Mouse (Mus musculus) spleen, postnatal 4 days (tissue): Measurements from ENCODE around the gene Casr.

Experiments used
- DNase-seq, 2 experiments: peaks; one replicate each; pipeline ENCODE4 v3.0.0; 2022; ENCODE audit warnings: low spot score in 2 of 2

Casr gene

GRCm38 (mm10) chr16:36523095-36523494 lies 38.8 kb downstream of the Casr start:
- DNase-seq: no peak

DNA sequence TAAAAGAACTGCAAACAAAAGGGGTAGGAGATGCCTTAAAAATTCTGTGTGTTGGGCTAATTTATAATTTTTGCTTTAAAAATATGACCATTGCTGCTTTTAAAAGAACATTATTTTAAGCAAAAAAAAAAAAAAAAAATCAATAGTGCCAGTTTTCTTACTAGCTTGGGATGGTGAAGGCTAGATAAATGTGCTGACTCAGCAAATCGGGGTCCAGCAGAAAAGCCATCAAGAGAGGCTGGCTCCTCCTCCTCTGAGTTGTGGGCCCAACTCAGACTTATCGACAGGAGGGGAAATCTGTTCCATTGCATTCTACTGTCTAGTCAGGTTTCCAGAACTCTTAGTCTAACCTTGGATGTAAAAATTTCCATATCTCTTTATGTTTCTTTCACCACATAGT lies 45.6 kb downstream of the Casr start:
- no peak for DNase-seq

GRCm38 (mm10) chr16:36507300-36507699 lies 54.6 kb downstream of the Casr start:
- no peak for DNase-seq

DNA sequence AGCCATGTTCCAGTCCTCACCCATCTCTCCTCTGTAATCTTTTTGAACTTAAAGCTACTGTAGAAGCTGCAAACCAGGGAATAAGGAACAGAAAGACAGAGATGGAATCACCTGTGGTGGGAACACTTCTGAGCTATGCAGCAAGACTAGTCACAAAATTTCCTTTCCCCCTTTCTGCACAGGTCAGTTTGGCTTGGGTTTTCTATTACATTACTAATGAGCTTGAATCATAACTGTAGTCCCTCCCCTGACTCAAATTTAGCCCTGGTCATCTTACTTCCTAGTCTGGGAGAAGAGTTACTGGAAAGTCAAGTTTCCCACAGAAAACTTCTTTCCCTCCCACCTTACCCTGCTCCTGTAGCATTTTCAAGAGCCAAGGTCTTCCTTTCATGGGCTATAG lies 55.1 kb downstream of the Casr start:
- no peak for DNase-seq

DNA sequence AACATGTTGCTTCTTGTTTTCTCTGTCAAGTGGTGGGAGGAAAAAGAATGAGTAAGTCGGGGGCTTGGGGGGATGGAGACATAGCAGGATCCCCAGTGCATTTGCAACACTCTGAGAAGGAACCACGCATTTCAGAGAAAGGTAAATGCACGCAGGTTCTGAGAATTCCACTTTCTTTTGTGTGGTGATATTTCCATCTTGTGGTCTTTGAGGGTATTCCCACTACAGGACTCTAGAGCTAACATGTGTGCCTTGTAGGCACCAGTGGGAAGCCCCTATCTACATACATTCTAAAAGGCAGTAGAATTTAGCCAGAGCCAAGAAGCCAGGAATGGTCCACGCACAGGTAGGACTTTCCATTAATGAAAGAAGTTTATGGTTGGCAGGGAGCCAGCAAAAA lies 56.0 kb downstream of the Casr start:
- DNase-seq: no peak

DNA sequence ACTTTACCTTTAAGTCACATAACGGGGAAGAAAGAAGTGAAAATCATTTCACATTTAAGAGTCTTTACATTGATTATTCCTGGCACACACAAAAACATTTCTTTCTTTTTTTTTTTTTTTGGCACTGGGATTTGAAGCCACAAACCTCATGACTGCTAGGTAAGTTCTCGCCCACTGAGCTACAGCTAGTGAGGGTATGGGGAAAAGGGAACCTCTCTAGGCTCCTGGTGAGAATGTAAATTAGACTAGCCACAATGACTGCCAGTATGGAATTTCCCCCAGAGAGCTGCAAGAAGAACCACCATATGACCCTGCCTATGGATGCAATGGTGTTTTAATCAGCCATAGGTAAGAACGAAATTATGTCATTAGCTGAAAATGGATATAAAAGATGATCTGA lies 56.8 kb downstream of the Casr start:
- DNase-seq: no peak

DNA sequence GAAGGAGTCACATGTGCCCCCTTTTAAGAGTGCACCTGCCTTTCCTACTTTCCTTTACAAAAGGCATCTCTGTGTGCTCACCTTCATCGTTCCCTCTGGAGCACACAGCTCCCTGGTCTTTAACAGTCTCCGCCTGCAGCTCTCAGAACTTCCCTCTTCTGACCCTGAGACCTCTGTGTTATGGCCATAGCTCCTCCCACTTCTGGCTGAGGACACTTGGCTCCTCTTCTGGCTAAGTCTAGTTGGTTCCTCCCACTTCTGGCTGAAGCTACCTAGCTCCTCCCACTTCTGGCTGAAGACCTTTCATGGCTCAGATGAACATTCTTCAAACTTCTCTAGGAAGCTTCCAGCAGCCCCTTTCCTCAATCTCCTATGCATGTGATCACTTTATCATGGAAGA lies 59.7 kb downstream of the Casr start:
- DNase-seq: no peak

DNA sequence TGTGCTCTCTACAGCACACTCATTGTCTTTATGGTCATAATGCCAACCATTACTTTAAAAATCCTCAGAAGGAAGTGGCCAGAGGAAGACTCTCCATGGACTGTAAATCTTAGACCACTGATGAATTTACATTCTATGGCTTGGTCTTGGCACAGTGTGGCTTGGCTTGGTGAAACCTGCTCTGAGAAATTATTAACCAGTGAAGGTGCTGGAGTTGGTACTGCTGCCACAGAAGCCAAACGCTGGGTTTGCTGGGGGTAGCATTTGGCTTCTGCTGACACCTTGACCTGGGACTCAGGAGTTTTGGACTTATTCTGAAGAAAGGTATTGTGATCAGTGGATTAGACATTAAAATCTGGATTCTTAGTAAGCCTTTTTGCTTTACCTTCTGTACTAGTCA lies 69.5 kb downstream of the Casr start:
- no peak for DNase-seq

- no peak for DNase-seq
Observed at GRCm38 (mm10) chr16:36476866-36477265, 85.1 kb downstream of the Casr start.

GRCm38 (mm10) chr16:36475530-36475929 lies 86.4 kb downstream of the Casr start:
- DNase-seq: no peak

DNA sequence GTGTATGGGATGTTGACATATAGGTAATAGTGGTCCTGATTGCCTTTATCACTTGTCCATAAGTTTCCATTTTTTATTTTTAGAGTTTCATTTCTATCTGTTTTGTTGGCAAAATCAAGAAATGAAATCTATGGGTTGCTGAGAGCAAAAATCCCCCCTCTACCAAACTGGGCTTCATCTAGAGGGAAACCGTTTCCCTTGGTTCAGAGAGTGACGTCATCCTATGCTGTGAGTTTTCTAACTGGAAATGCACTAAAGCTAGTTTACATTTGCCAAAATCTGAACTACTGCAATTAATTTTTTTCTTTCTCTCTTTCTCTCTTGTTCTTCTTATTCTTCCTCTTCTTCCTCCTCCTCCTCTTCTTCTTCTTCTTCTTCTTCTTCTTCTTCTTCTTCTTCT lies 87.1 kb downstream of the Casr start:
- no peak for DNase-seq

- no peak for DNase-seq
Observed at GRCm38 (mm10) chr16:36473217-36474216, 88.4 kb downstream of the Casr start.

DNA sequence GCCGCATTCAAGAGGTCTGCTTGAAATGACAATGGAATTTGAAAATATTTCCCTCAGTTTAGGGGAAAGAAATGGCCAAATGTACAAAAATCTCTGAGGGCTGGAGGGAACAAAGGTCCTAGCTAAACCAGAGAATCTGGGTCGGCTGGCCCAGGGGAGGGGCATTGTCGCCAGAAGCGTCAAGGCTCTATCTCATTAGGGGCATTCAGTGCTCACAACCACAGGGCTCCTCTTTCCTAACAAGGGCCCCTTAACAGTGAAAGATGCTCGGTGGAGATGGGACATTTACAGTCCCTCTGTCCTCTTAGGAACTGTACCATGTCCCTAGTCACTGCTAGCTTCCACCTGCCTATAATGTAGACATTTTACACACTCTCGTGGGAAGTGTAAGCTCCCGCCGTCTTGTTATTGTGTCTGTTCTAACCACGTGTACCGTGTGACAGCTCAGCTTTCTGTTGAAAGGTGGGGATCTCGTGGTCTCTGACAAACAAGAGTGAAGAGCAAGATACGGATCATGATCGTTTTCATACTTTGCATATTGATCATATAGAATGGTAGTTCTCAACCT lies 90.8 kb downstream of the Casr start:
- no peak for DNase-seq

DNA sequence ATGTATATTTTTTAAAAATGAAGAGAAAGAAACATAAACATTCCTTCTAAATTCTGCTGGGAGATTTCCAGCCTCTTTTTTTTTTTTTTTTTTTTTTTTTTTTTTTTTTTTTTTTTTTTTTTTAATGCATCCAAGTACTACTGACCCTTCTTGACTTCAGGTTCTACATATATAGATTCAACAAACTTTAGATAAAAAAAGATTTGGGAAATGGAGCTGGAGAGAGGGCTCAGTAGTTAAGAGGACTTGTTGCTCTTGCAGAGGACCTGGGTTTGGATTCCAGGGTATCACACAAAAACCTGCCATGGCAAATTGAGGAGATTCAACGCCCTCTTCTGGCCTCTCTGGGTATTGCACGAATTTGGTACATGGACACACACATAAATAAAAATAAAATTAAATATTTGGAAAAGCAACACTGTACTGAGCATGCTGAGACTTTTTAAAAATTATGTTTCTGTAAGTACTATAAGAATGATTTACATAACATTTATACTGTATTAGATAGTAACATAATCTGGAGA lies 91.9 kb downstream of the Casr start:
- peak in 1 of 2 experiments; percentile 69 for DNase-seq

DNA sequence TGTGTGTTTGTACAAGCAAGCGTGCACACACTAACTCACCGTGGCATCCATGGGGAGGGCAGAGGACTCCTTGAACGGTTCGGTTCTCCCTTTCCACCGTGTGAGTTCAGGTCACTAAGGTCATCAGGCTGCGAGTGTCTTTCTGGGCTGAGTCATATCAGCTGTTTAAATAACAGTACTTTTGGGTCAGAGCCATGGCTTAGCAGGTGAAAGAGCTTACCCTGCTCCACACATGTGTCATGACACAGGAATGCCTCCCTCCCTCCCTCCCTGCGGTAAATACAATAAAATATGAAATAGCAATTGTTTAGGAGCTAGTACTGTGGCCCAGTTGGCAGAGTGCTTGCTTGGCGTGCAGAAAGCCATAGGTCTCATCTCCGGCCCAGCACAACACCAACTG lies 92.6 kb downstream of the Casr start:
- DNase-seq: no peak

DNA sequence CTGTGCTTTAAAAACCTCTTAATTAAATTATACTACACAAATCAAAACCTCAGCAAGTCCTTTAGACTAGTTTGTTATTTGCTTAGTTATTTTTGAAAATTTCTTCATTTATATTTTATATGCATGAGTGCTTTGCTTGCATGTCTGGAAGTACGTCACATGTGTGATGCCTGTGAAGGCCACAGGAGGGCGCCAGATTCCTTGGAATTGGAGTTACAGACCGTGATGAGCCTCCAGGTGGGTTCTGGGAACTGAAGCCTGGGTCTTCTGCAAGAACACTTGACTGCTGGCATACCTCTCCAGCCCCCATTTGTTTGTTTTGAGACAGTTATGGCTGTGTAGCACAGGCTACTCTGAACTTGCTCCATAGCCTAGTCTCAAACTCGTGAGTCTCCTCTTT lies 93.1 kb downstream of the Casr start:
- no peak for DNase-seq

DNA sequence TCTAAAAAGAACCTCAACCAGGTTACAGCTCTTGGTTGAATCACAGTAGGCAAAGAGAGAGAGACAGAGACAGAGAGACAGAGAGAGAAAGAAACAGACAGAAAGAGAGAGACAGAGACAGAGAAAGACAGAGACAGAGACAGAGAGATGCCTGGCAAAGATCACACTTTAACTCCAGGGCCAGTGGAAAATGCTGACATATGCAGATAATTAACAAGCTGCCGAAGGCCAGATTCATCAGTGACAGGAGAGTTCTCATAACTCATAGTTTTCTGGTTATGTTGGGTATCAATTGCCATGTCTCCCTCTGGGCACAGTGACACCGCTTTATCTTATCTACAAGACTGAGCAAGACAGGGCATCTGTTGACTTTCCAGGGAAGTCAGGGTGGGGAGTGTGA lies 94.0 kb downstream of the Casr start:
- no peak for DNase-seq

GRCm38 (mm10) chr16:36465436-36465835 lies 96.5 kb downstream of the Casr start:
- DNase-seq: peak in 1 of 2 experiments; percentile 60

DNA sequence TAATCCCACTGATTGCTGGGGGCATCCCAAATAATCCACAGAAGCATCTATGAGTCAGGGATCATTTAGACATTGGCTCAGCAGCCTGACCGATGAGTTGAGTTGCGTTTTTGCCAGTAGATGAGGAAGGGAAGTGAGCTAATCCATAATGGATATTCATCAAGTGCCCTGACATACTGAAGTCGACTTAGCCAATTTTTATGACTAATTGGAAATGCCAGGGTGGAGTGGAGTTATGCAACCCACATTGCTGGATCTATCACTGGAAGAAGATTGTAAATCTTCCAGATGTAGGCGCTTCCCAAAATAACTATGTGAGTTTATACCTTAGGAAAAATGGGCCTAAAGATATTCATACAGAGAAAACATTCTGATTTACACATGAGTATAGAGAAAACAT lies 97.9 kb downstream of the Casr start:
- DNase-seq: no peak

DNA sequence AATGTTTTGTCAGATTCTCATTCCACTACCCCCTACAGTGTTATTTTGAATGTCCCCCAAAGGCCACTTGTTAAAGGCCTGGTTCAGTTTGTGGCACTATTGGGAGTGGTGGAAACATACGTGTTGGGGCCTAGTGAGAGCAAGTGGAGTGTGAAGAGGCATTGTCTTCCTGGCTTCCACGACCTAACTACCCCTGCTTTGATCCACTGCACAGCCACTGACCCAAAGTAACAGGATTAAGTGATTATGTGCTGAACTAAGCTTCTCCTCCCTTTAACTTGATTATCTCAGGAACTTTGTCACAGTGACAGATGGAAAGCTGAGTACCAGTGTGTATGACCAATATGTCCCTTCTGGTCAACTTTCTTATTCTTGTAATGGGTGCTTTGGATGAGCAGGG lies 101.5 kb downstream of the Casr start:
- no peak for DNase-seq

DNA sequence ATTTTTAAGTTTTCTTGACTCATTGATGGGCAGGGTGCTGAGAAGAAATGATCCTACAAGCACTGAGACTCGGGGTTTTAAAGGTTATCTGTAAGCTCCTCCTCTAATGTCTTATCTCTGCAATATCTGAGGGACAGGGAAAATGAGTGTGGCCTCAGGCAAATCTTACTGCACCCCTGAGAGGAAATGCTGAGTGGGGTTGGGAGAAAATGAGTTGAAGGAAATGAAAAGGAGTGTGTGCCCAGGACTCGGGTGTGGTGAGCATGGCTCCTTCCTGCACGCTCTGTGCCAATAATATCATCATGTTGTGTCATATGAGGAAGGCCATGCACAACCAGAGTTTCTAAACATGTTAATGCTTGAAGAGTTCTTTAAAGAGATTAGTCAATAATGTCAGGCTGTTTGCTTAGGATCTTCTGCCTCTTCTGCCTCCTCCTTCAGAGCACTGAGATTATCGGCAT lies 106.6 kb downstream of the Casr start, which contains the start of gene Stfa3:
Gene Stfa3, minus strand, starts transcription at position 51 of the 461 bp plus-strand sequence.
- no peak for DNase-seq
